Mouse (Mus musculus) heart, postnatal 4 days (tissue): ENCODE measurements around the gene Fuca1. TPM values are rescaled to one million over a fixed set of nuclear protein-coding genes. Genes with fewer than 3 reads are reported as not detected.
"Not testable (repeated sequence)": the region's sequence is repeated elsewhere in the genome, so short reads cannot be mapped to it uniquely, and the experiment has no call there.

Source experiments
- DNase-seq: peaks from one replicate; pipeline ENCODE4 v3.0.0; 2021
- total RNA-seq, 2 experiments: library from RNA; stranded (reverse); gene quantifications; 2 replicates each; pipeline ENCODE4 v1.2.3; 2021

Gene Fuca1
- total RNA-seq, 2 experiments from 2014 or later, result 42.4 to 45.9 TPM

DNA sequence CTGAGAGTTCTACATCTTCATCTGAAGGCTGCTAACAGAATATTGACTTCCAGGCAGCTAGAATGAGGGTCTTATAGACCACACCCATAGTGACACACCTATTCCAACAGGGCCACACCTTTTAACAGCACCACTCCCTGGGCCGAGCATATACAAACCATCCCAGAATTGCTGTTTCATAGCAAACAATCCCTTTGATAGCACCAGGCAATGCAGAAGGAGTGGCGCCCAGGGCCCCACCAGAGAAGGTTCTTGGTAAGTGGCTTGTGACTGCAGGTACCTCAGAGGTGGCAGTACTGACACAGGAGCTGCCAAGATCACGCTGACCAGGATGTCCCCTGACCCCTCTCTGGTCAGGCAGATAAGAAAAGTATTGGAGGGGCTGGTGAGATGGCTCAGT is 32.6 kb downstream of the Fuca1 start:
- no peak for DNase-seq

- DNase-seq, result peak; percentile 86
Measured at GRCm38 (mm10) chr4:135954241-135954640, 33.7 kb downstream of the Fuca1 start.

GRCm38 (mm10) chr4:135955886-135956285 is 35.4 kb downstream of the Fuca1 start:
- DNase-seq, result no peak

GRCm38 (mm10) chr4:135958354-135958753 is 37.8 kb downstream of the Fuca1 start:
- no peak for DNase-seq

DNA sequence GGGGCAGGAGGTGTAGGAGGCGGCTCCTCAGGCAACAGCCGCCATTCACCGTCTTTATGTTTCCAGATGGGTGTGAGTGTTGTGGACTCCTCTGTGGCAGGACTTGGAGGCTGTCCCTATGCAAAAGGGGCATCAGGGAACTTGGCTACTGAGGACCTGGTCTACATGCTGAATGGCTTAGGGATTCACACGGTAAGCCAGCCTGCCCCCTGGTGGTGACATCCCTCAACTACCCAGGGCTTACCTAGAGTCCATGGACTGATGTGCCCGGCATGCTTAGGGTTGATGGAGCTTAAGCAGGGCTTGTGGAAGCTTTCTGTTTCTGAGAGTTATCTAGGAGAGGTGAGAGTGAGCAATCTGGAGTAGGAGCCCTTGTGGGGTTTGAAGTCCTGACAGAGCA is 40.2 kb downstream of the Fuca1 start:
- DNase-seq, result peak; percentile 88

GRCm38 (mm10) chr4:135961709-135962108 is 41.2 kb downstream of the Fuca1 start:
- no peak for DNase-seq

DNA sequence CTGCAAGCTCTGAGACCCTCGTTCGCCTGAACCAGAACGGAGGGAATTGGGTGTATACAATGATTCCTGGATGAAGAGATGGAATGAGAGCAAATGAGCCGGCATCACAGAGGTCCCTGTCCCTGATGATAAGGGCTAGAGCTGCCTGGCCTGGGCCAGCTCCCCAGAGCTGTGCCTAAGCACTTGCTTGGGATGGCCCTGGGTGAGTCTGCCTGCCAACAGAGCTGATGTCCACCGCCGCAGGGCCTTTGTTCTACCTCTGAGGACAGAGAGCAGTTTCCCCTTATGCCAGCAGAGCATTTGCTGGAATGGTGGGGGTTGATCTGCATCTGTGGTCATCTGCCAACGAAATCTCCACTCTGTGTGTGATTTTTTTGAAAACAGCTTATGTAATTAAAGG is 41.7 kb downstream of the Fuca1 start:
- no peak for DNase-seq

- no peak for DNase-seq
Measured at GRCm38 (mm10) chr4:135962946-135963345, 42.4 kb downstream of the Fuca1 start.

- peak; percentile 94 for DNase-seq
Measured at GRCm38 (mm10) chr4:135963457-135964193, 43.1 kb downstream of the Fuca1 start, which contains the start of gene Gale. Gene Gale (plus strand): TSS chr4:135963727.

DNA sequence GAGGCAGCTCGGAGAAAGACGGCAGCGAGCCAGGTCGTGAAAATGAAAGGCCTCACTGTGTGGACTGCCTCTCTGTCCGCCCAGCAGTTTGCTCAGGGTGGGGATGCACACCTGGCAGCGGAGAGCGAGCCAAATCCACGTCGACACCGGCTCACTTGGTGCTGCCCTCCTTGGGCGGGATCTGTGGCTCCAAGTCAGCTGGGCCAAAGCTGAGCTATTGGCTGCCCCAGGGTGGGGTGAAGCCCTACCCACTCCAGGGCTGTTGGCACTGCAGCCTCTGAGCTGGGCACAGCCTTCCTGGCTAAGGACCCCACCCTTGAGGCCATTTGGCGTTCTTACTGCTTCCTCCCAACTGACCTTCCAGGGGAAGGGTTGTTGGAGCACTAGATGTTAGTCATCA is 43.9 kb downstream of the Fuca1 start:
- DNase-seq, result peak; percentile 61

DNA sequence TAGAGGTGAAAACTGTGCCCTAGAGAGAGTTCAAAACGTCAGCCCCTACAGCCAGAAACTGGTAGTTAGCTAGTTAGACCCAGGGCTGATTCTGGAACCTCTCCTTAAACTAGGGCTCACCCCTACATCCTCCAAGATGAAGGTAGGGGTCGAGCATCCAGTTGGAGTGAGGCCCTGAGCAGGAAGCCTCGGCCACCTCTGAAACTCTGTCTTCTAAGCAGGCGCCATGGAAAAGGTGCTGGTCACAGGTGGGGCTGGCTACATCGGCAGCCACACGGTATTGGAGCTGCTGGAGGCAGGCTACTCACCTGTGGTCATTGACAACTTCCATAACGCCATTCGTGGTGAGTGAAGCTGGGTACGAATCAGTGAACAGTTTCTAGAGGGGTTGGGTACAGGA is 44.6 kb downstream of the Fuca1 start:
- no peak for DNase-seq

DNA sequence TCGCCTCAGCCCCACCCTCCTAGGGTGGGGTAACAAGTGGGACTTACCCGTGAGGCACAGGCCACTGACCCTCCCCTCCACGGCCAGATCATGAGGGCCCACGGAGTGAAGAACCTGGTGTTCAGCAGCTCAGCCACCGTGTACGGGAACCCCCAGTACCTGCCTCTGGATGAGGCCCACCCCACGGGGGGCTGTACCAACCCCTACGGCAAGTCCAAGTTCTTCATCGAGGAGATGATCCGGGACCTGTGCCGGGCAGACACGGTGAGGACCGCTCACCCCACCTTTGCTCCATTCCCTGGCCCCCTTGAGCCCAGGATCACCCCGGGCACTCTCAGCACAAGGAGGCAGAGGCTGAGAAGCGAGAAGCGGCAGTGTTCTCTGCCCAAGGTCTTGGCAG is 45.7 kb downstream of the Fuca1 start:
- DNase-seq, result no peak

DNA sequence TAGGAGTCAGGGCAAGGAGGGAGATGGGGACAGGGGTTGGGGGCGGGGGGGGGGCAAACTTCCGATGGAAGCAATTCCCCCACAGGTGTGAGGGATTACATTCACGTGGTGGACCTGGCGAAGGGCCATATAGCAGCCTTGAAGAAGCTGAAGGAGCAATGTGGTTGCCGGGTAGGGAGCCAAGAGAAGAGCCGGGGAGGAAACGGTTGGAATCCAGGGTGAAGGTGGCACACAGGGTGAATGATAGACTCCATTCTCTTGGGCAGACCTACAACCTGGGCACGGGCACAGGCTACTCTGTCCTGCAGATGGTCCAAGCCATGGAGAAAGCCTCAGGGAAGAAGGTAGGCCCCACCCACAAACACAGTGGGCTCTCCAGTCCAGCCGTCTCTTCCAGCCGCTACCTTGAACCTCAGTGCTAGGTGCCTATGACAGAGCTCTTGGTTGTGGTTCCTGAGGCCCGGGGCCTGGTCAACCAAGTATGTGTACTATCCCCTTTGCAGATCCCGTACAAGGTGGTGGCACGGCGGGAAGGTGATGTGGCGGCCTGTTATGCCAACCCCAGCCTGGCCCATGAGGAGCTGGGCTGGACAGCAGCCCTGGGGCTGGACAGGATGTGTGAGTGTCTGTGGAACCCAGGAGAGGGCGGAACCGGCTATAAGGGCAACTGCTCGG is 46.7 kb downstream of the Fuca1 start:
- DNase-seq, result no peak

- peak; percentile 29 for DNase-seq
Measured at GRCm38 (mm10) chr4:135968271-135968869, 47.8 kb downstream of the Fuca1 start.

DNA sequence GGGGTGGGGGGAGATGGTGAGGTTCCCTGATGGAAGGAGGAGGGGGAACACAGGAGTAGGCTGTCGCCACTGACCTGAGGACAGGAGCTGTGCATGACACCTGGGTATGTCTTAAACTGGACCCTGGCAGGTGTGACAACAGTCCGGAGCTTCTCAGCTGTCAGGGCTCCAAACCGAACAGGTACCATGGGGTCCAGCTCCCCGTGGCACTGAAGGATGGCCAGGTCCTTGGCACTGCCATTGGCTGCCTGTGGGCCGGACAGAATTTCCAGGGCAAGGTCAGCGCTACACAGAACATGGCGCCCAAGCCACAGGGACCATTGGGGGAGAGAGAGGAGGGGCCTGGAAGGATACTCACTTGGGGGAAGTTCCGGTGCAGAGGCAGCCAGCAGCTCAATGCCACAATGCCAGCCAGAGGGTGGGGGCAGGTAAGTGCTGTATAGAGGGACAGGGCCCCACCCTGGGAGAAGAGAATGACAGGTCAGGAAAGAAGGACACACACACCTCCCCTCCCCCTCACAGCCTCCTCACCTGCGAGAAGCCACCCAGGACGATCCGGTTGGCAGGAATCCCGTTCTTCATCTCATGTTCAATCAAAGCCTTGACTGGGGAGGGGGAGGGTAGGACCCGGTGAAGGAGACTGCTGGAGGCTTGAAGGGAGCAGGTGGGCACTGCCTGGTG is 48.7 kb downstream of the Fuca1 start:
- no peak for DNase-seq

DNA sequence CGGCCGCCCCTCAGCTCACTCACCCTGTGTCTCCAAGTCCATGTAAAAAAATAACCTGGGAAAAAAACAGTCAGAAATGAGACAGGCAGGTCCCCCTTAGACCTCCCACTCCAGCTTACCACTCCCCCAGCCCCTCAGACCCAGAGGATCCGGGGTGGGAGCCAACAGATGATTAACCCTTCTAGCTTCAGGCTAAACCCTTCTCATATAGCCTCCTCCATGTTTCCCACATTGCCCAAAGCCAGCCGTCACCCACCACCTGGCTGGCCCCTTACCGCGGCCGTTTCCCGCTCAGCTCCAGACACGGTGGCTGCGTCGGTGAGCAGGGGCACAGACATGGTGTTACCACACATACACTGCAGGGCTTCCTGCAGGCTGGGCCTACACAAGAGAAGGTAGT is 50.0 kb downstream of the Fuca1 start:
- DNase-seq, result no peak

- no peak for DNase-seq
Measured at GRCm38 (mm10) chr4:135971805-135972555, 51.4 kb downstream of the Fuca1 start.

GRCm38 (mm10) chr4:135972556-135972906 is 52.0 kb downstream of the Fuca1 start, which contains the start of gene Lypla2:
Gene Lypla2 (minus strand): TSS chr4:135972626.
- DNase-seq, result peak; percentile 92

DNA sequence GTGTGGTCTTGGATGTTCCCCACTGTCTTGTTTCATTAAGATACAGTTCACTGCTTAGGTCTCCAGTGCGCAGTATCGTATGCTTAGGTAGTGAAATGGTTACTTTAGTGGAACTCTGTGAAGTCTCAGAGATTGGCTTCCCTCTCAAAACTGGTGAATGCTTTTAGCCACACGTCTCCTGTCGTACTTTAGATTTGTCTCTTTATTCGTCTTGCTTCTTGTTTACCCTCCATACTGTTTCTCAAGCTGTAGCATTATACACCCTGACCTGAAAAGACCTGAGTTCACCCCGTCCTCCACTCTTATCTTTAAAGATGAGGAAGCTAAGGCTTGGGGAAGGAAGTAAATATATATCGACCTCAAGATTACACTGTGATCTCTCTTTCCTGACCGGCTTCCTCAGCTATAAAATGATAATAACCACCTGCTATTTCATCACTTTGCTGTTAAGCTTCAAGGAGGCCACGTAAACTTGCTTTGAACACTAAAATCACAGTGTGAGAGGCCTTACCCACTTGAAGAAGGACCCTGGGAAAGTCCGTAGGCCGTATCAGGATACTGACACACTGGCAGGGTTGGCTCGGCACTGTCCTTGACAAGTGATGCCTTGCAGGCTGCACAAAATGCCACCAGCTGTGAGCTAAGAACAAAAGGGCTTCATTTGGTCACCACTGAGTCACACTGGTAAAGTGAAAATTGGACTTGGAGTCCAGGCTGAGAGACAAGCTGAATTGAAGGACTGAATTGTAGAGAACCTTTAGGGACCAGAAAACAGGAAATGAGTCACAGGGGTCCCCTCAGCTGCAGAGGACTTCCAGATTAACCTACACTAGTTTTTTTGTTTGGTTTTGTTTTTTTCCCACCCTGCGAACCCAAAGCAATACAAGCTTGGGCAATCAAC is 52.6 kb downstream of the Fuca1 start:
- no peak for DNase-seq

DNA sequence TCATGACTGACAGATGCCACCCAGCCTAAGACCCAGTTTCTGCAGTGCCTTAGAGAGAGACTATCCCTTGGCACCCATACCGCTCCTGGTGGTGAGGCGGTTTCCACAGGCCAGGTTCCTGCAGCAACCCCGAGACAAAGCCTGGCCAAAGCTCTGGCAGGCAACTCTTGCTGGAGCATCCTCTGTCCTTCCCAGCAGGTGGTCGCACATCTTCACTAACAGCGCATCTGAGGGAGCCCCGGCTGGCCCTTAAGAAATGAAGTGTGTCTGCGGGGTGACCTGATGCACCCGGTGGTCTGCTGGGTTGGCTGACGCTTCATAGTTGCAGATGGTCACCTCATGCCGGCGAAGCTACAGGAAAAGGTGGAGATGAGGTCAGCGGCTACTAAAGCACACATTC is 55.6 kb downstream of the Fuca1 start:
- DNase-seq, result no peak

- DNase-seq, result not testable (repeated sequence)
Measured at GRCm38 (mm10) chr4:135980223-135980622, 59.7 kb downstream of the Fuca1 start.
